Mouse (Mus musculus): ENCODE results near the gene Ccnl2. TPM values are rescaled to one million over a fixed set of nuclear protein-coding genes. Genes with fewer than 3 reads are reported as not detected.
A peak's percentile ranks its signal among the peaks of the same experiment; 100 is the strongest.

The Ccnl2 gene
- polyA plus RNA-seq, 1 experiment from 2014 or later, result 170 TPM

DNA sequence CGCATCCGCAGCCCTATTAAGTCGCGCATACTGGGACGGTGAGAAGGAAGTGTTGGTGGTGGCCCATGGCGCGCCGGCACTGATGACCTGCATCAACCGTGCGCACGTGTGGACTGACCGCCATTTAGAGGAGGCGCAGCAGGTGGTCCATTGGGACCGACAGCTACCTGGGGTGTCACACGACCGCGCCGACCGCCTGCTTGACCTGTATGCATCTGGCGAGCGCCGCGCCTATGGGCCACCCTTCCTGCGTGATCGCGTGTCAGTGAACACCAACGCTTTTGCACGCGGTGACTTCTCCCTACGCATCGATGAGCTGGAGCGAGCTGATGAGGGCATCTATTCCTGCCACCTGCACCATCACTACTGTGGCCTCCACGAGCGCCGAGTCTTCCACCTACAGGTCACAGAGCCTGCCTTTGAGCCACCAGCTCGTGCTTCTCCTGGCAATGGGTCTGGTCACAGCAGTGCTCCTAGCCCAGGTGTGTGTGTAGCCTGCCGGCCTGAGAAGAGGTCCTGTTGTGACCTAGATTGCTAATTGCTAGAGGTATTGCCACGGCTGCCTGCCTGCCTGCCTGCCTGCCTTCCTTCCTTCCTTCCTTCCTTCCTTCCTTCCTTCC, 29.5 kb downstream of the Ccnl2 start:
- ATAC-seq (replicated peaks; ENCODE audit: insufficient number of reproducible peaks, low FRiP score, low TSS enrichment, low read depth) (no peak), DNase-seq (ENCODE audit: low spot score) (no peak)
- 41% methylated on average over 38 of the region's 38 CpGs for WGBS
- H3K4me3 ChIP-seq (ENCODE audit: low read depth, low read length), result peak overlapping the region; percentile 48; the same call in 1 of the 2 replicates
- H3K36me3 ChIP-seq (replicated peaks; ENCODE audit: control insufficient read depth, insufficient read depth, low read depth, low read length), result no peaks in the 10 kb centered on the region
- H3K27me3 ChIP-seq (ENCODE audit: control insufficient read depth, insufficient read depth, low read length), result no peaks in the 10 kb centered on the region
- no peak overlapping the region for H3K9ac ChIP-seq (replicated peaks; ENCODE audit: low read length)
- no peaks in the 10 kb centered on the region for H3K9me3 ChIP-seq (replicated peaks; ENCODE audit: control insufficient read depth, low read length)
- H3K4me2 ChIP-seq (ENCODE audit: low read depth, low read length), result peak overlapping the region; percentile 86
- H3K4me1 ChIP-seq (ENCODE audit: control insufficient read depth, insufficient read depth, low read length), result peaks cover 6% of the 10 kb centered on the region
- H3K27ac ChIP-seq (replicated peaks; ENCODE audit: low read depth, low read length), result no peak overlapping the region

DNA sequence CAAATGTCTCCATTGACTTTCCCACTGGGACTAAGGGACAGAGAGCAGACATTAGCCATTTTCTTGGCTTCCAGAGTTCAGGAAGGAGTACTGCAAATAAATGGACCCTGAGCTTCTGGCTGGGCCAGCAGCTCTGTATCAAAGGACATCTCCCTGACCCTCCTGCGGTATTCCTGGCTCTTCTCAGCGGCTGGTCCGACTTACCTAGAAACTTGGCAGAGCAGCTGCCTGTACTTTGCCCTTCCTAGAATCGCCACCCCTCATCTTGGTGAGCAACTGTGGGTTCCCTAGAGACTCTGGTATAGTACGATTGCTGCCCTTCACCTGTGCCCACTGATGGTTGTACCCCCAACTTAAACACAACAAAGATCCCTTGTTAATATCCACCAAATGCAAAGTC, 30.9 kb downstream of the Ccnl2 start:
- 90% methylated on average over 5 of the region's 5 CpGs for WGBS
- DNase-seq (ENCODE audit: low spot score) (no peak), ATAC-seq (replicated peaks; ENCODE audit: insufficient number of reproducible peaks, low FRiP score, low TSS enrichment, low read depth) (no peak)
- Histone ChIP-seq H3K27ac (replicated peaks; ENCODE audit: low read depth, low read length) (no peak overlapping the region), H3K4me2 (ENCODE audit: low read depth, low read length) (no peak overlapping the region), H3K36me3 (replicated peaks; ENCODE audit: control insufficient read depth, insufficient read depth, low read depth, low read length) (no peaks in the 10 kb centered on the region), H3K4me1 (ENCODE audit: control insufficient read depth, insufficient read depth, low read length) (peaks cover 6% of the 10 kb centered on the region), H3K27me3 (ENCODE audit: control insufficient read depth, insufficient read depth, low read length) (no peaks in the 10 kb centered on the region), H3K9ac (replicated peaks; ENCODE audit: low read length) (no peak overlapping the region), H3K9me3 (replicated peaks; ENCODE audit: control insufficient read depth, low read length) (no peaks in the 10 kb centered on the region), H3K4me3 (ENCODE audit: low read depth, low read length) (no peak overlapping the region)

DNA sequence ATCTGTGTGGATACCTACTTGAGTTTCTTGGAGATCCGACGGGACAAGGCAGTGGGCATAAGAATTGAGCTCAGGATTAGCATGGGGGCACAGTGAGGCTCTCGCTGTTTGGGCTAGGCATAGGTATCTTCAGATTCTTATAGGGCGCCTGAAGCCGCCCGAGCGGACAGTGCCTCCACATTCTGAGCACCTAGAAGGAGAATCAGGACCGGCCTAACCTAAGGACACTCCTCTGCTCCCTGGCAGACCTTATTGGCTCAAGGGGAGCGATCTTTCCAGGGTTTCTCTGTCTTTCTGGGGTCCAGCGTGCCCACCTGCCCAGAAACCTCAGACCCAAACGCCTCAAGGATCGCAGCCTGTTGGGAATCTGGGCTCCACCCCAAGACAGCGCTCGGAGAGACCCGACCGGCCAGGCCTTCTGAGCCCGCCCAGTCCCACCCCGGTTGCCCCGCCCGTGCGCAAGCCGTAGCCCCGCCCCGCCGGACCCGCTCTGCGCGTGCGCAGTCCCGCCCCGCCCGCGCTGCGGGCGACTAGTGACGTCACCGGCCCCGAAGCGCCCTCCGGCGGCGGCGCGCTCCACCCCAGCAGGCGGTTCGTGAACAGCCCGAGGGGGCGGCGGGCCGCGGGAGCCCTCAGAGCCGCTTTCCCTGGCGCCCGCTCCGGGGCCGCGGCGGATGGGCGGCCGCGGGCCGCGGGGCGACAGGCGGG, 34.7 kb downstream of the Ccnl2 start, which contains the start of gene Dvl1:
Dvl1 (plus strand) TSS at position 532 of the 708 bp plus-strand sequence.
- peak; percentile 93 for DNase-seq (ENCODE audit: low spot score)
- H3K9me3 ChIP-seq (replicated peaks; ENCODE audit: control insufficient read depth, low read length), result no peaks in the 10 kb centered on the region
- H3K4me3 ChIP-seq (ENCODE audit: low read depth, low read length), result peak within 1 kb of the TSS; percentile 79
- WGBS, result 2% methylated on average over 53 of the region's 65 CpGs
- no peaks in the 10 kb centered on the region for H3K27me3 ChIP-seq (ENCODE audit: control insufficient read depth, insufficient read depth, low read length)
- H3K4me2 ChIP-seq (ENCODE audit: low read depth, low read length), result peak within 1 kb of the TSS; percentile 90
- H3K9ac ChIP-seq (replicated peaks; ENCODE audit: low read length), result peak within 1 kb of the TSS; percentile 82
- no peak within 1 kb of the TSS; the same call in 1 of the 2 replicates for H3K27ac ChIP-seq (replicated peaks; ENCODE audit: low read depth, low read length)
- peak; percentile 82 for ATAC-seq (replicated peaks; ENCODE audit: insufficient number of reproducible peaks, low FRiP score, low TSS enrichment, low read depth)
- no peaks in the 10 kb centered on the region for H3K36me3 ChIP-seq (replicated peaks; ENCODE audit: control insufficient read depth, insufficient read depth, low read depth, low read length)
- no peaks in the 10 kb centered on the region; the same call in 1 of the 2 replicates for H3K4me1 ChIP-seq (ENCODE audit: control insufficient read depth, insufficient read depth, low read length)

DNA sequence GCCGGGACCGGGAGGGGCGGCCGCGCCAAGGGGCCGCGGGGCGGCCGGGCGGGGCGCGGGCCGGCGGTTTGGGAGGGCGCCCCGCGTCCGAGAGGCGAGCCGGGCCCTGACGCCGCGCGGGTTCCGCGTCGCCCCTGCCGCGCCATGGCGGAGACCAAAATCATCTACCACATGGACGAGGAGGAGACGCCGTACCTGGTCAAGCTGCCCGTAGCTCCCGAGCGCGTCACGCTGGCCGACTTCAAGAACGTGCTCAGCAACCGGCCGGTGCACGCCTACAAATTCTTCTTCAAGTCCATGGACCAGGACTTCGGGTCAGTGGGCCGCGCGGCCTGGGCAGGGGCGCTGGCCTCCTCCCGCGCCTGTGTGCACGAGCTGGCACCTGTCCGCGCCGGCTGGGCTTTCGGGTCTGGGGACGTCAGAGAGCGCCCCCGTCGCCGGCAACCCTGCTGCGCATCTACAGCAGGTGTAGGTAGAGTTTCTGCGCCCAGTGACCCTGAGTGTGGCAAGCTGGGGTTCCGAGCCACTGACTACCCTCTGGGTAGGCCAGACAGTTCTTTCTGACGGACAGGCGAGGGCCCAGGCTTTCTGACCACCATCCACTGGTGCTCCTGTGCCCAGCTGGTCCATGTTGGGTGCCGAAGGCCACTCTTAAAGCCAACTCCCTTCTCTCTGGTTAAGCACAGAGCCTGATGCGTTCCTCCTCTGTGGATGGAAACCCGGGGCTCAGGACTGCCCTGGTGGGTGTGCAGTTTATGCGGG, 35.5 kb downstream of the Ccnl2 start:
- Histone ChIP-seq H3K27ac (replicated peaks; ENCODE audit: low read depth, low read length) (no peak overlapping the region; the same call in 1 of the 2 replicates), H3K4me2 (ENCODE audit: low read depth, low read length) (peak overlapping the region; percentile 90), H3K9ac (replicated peaks; ENCODE audit: low read length) (peak overlapping the region; percentile 82), H3K4me3 (ENCODE audit: low read depth, low read length) (peak overlapping the region; percentile 79), H3K4me1 (ENCODE audit: control insufficient read depth, insufficient read depth, low read length) (no peaks in the 10 kb centered on the region; the same call in 1 of the 2 replicates), H3K27me3 (ENCODE audit: control insufficient read depth, insufficient read depth, low read length) (no peaks in the 10 kb centered on the region), H3K36me3 (replicated peaks; ENCODE audit: control insufficient read depth, insufficient read depth, low read depth, low read length) (no peaks in the 10 kb centered on the region), H3K9me3 (replicated peaks; ENCODE audit: control insufficient read depth, low read length) (no peaks in the 10 kb centered on the region)
- WGBS, result 2% methylated on average over 58 of the region's 69 CpGs
- peak; percentile 39 for ATAC-seq (replicated peaks; ENCODE audit: insufficient number of reproducible peaks, low FRiP score, low TSS enrichment, low read depth)
- peak; percentile 40 for DNase-seq (ENCODE audit: low spot score)

DNA sequence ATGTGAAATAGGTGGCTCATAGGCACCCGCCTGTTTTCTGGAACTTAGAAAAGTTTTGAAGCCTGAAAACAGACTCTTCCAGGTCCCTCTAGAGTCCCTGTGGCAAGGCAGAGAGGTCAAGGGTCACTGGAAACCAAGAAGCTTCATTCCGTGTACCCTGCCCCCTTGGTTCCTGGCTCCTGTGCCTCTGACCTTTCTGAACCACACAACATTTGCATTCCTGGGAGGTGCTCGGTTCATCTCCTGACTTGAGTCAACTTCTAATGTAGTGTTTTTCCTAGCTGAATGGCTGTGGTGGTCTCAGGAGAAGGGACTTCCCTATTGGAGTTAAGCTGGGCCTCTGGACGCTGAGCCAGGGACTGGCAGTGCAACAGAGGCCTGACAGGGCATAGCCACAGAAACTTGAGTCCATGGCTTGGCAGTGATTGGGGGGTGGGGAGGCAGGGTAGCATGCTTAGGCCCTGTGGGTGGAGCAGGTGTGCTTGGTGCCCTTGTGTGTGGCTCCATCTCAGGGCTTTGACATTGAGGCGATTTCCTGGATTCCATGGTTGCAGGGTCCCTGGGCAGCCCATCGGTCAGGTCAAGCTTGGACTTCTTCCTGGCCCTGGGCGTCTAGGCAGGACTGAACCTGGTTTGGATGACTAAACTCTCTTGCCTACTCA, 36.3 kb downstream of the Ccnl2 start:
- H3K27ac ChIP-seq (replicated peaks; ENCODE audit: low read depth, low read length), result no peak overlapping the region
- no peak for DNase-seq (ENCODE audit: low spot score)

DNA sequence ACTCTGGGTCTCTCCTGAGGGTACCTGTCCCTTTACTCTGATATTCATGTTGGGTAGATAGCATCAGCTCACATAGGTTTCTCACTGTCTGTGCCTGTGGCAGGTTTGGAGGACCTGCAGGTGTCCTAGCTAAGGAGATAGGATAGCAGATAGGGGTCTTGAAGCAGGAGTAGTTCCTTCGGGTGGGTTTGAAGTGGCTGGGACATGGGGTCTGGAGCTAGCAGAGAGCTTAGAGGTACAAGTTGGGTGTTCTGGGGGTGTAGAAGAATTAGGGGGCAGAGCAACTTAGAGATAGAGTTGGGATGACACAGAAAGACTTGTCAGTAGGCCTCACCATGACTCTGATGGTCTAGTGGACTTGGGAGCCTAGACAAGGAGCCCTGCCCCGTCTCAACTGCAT, 37.1 kb downstream of the Ccnl2 start:
- no peak for DNase-seq (ENCODE audit: low spot score)

More for the DNA sequence above, 36.3 kb downstream of the Ccnl2 start:
- H3K9ac ChIP-seq (replicated peaks; ENCODE audit: low read length), result no peak overlapping the region; the same call in 1 of the 2 replicates
- WGBS, result 55% methylated on average over 7 of the region's 7 CpGs
- ATAC-seq (replicated peaks; ENCODE audit: insufficient number of reproducible peaks, low FRiP score, low TSS enrichment, low read depth), result no peak
- H3K36me3 ChIP-seq (replicated peaks; ENCODE audit: control insufficient read depth, insufficient read depth, low read depth, low read length), result no peaks in the 10 kb centered on the region
- peak overlapping the region; percentile 90 for H3K4me2 ChIP-seq (ENCODE audit: low read depth, low read length)
- no peaks in the 10 kb centered on the region for H3K9me3 ChIP-seq (replicated peaks; ENCODE audit: control insufficient read depth, low read length)
- no peaks in the 10 kb centered on the region; the same call in 1 of the 2 replicates for H3K4me1 ChIP-seq (ENCODE audit: control insufficient read depth, insufficient read depth, low read length)
- H3K4me3 ChIP-seq (ENCODE audit: low read depth, low read length), result peak overlapping the region; percentile 79
- no peaks in the 10 kb centered on the region for H3K27me3 ChIP-seq (ENCODE audit: control insufficient read depth, insufficient read depth, low read length)

DNA sequence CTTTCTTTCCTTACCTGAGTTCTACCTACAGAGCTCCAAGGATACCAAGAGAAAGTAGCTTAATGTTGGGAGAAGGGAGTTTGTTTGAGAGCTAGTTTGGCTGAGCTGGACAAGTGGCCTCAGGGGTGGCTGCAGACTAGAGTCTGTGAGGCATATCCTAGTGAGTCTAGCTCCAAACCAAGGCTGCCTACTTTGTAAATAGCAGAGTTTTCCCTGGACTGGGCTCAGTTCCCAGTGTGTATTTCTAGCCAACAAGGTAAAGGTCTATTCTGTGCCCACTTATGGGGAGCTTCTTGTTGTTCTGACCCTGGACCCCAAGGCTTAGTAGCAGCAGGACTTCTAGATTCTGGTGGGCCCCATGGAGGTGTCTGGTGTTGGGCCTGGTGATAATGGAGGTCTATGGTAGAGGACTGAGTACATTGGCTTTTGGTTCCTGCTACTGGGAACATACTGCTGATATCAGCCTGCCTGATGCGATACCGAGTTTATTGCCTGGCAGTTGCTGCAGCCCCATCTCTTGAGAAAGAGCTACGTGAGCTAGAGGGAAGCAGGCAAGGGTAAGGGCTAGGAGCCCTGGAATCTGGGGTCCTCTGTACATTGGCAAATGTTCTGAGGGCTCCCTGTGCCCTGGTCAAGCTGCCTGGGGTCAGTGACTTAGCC, 37.6 kb downstream of the Ccnl2 start:
- 0 out of 2 replicates have a peak, but pooled peaks cover 3% of the 10 kb centered on the region for H3K36me3 ChIP-seq (replicated peaks; ENCODE audit: control insufficient read depth, insufficient read depth, low read depth, low read length)
- no peaks in the 10 kb centered on the region for H3K9me3 ChIP-seq (replicated peaks; ENCODE audit: control insufficient read depth, low read length)
- no peaks in the 10 kb centered on the region; the same call in 1 of the 2 replicates for H3K4me1 ChIP-seq (ENCODE audit: control insufficient read depth, insufficient read depth, low read length)
- H3K27me3 ChIP-seq (ENCODE audit: control insufficient read depth, insufficient read depth, low read length), result no peaks in the 10 kb centered on the region
- H3K4me3 ChIP-seq (ENCODE audit: low read depth, low read length), result no peak overlapping the region
- no peak overlapping the region for H3K4me2 ChIP-seq (ENCODE audit: low read depth, low read length)
- no peak overlapping the region for H3K27ac ChIP-seq (replicated peaks; ENCODE audit: low read depth, low read length)
- 100% methylated on average over 3 of the region's 3 CpGs for WGBS
- DNase-seq (ENCODE audit: low spot score), result no peak
- H3K9ac ChIP-seq (replicated peaks; ENCODE audit: low read length), result no peak overlapping the region
- ATAC-seq (replicated peaks; ENCODE audit: insufficient number of reproducible peaks, low FRiP score, low TSS enrichment, low read depth), result no peak

More for the DNA sequence above, 37.1 kb downstream of the Ccnl2 start:
- Histone ChIP-seq H3K4me1 (ENCODE audit: control insufficient read depth, insufficient read depth, low read length) (no peaks in the 10 kb centered on the region; the same call in 1 of the 2 replicates), H3K4me3 (ENCODE audit: low read depth, low read length) (no peak overlapping the region), H3K9me3 (replicated peaks; ENCODE audit: control insufficient read depth, low read length) (no peaks in the 10 kb centered on the region), H3K9ac (replicated peaks; ENCODE audit: low read length) (no peak overlapping the region), H3K36me3 (replicated peaks; ENCODE audit: control insufficient read depth, insufficient read depth, low read depth, low read length) (no peaks in the 10 kb centered on the region), H3K4me2 (ENCODE audit: low read depth, low read length) (no peak overlapping the region), H3K27ac (replicated peaks; ENCODE audit: low read depth, low read length) (no peak overlapping the region), H3K27me3 (ENCODE audit: control insufficient read depth, insufficient read depth, low read length) (no peaks in the 10 kb centered on the region)
- 94% methylated on average over 2 of the region's 2 CpGs for WGBS
- ATAC-seq (replicated peaks; ENCODE audit: insufficient number of reproducible peaks, low FRiP score, low TSS enrichment, low read depth), result no peak
